Mouse (Mus musculus): Measurements from ENCODE around the gene Fam81b.

- no peak for TF ChIP-seq CTCF (IDR thresholded peaks at IDR 0.05; ENCODE audit: low read depth, low read length)
- TF ChIP-seq POLR2A (IDR thresholded peaks at IDR 0.05; ENCODE audit: borderline replicate concordance, low read depth, low read length) = no peak
Observed at GRCm38 (mm10) chr13:76305241-76305640, 369 bp upstream of the Fam81b start.

All from bone marrow macrophage, adult 2 months (primary cell).